Mouse (Mus musculus) adrenal gland, postnatal 14 days (tissue): ENCODE measurements around the gene Utp3. TPM values are rescaled to one million over a fixed set of nuclear protein-coding genes. Genes with fewer than 3 reads are reported as not detected.
"Not testable (repeated sequence)": the region's sequence is repeated elsewhere in the genome, so short reads cannot be mapped to it uniquely, and the experiment has no call there.

ENCODE experiments used
- DNase-seq: peaks from one replicate; pipeline ENCODE4 v3.0.0; 2021; ENCODE audit warnings: mixed read lengths
- long read RNA-seq, 2 experiments: library from polyadenylated mRNA; stranded (forward); transcript quantifications; one replicate each; pipeline ENCODE4 v2.0.0; 2021
- total RNA-seq: library from RNA; stranded (reverse); gene quantifications from 2 replicates; pipeline ENCODE4 v1.2.3, GENCODE M21; 2021

Gene Utp3
- 34.8 and 43.2 TPM in 2 replicates for total RNA-seq
- long read RNA-seq, experiment 1, transcript Utp3-201 (1 exons, 1,629 nt), result major isoform, 52 of 52 reads
- long read RNA-seq, experiment 1, partial matches to known transcripts, result 0 of 52 reads
- long read RNA-seq, experiment 1, other reads (novel, unspliced or antisense), result 0 of 52 reads
- long read RNA-seq, experiment 2, transcript Utp3-201 (1 exons, 1,629 nt), result major isoform, 27 of 27 reads
- long read RNA-seq, experiment 2, partial matches to known transcripts, result 0 of 27 reads
- long read RNA-seq, experiment 2, other reads (novel, unspliced or antisense), result 0 of 27 reads

DNA sequence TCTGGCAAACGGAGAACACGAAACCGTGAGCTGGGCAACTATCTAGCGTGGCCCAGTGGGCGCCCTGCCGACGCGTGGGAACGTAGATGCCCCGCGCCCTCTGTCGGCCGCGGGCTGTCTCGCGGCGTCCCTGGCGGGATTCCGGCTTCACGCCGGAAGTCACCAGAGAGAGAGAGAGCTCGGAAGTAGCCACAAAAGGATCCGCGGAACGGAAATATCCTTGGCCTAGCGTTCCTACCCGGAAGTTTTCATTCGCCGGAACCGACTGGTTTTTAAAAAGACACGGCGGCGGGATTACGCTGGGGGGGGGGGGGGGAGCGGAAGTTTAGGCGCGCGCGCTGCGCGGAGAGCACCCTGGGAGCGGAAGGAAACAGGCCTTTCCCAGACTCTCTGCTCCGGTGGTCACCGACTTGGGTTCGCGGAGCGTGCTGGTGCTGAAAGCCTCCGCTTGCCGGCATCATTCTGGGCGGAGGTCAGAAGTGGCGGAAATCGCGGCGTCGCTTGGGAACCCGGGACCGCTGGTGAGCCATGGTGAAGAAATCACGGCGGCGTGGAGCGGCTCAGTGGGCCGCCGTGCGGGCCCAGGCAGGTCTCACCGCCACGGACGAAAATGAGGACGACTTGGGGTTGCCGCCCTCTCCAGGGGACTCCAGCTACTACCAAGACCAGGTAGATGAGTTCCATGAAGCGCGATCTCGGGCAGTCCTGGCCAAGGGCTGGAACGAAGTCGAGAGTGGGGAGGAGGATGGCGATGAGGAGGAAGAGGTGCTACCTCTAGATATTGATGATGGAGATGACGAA, at the start of gene Utp3:
Gene Utp3, plus strand, starts transcription at position 377 of the 801 bp plus-strand sequence.
- DNase-seq, result peak; percentile 96

DNA sequence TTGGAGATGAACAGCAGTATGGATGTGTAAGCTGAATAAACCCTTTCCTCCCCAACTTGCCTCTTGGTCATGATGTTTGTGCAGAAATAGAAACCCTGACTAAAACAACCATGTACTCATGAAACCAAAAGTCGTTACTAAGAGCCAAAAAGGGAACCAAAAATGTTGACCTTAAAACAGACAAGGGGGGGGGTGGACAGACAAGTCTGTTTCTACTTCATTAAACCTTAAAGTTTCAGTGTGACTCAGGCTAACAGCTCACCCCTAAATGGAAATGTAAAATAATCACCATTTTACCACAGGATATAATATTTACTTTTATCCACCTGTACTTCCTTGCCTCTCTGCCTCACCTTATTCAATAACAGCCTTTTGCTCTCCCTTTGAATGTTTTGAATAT, 45.7 kb upstream of the Utp3 start:
- DNase-seq, result no peak

- no peak for DNase-seq
Observed at GRCm38 (mm10) chr5:88508990-88509389, 45.3 kb upstream of the Utp3 start.

GRCm38 (mm10) chr5:88519232-88519631, 35.0 kb upstream of the Utp3 start:
- DNase-seq, result peak; percentile 55

- DNase-seq, result no peak
Observed at GRCm38 (mm10) chr5:88527657-88528056, 26.6 kb upstream of the Utp3 start, which contains the start of gene Jchain. Jchain (minus strand) TSS chr5:88527891.

- no peak for DNase-seq
Observed at GRCm38 (mm10) chr5:88530908-88531307, 23.4 kb upstream of the Utp3 start.

- DNase-seq, result no peak
Observed at GRCm38 (mm10) chr5:88534697-88535096, 19.6 kb upstream of the Utp3 start.

DNA sequence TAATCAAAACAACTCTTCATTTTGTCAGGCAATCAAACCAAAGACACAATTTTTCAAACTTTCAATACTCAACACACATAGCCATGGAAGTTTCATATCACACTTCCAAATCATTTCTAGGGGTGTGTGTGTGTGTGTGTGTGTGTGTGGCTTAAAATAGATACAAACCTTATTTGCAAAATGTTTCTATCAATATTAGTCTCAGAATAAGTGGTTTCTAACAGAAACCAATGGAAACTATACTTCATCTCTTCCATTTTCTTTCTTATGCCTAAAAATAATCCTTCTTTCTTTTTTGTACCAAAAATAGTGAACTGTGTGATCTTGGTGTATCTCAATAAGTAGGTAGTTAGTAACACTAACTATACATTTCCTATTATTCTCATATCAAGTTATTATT, 13.4 kb upstream of the Utp3 start:
- DNase-seq, result no peak

- peak; percentile 68 for DNase-seq
Observed at GRCm38 (mm10) chr5:88542651-88543282, 11.5 kb upstream of the Utp3 start.

- not testable (repeated sequence) for DNase-seq
Observed at GRCm38 (mm10) chr5:88544411-88544810, 9.9 kb upstream of the Utp3 start.

- DNase-seq, result no peak
Observed at GRCm38 (mm10) chr5:88545536-88545935, 8.7 kb upstream of the Utp3 start.

DNA sequence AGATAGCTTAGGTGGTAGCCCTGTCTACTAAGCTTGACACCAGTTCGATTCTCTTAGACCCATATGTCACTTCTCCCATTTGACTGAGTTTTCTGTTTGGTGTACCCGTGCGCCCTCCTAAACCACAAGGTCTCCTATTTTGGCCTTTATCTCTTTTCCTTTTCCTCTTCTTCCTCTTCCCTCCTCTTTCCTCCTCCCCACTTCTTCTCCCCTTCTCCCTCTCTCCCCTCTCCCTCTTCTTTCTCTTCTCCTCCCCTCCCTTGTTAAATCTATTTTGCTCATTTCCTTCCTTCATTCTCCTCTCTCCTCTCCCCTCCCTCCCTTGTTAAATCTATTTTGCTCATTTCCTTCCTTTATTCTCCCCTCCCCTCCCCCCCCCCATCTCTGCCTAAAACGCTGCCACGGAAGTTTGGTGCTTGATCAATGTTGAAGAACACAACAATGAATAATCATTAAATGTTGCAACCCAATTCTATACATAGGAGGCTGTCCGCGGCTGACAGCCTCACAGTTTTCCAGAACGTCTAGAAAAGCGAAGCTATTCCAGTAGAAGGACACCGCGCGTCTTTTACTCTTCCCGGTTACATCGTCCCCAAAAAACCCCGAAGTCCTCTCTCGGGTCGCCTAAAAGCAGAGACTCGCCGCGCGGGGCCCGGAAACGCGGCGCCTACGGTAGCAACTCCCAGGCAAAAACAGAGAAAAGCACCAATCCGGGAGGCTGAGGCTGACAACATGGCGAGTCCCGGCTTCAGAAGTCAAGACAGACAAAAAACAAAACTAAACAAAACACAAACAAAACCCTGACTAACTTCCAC, 784 bp upstream of the Utp3 start:
- no peak for DNase-seq

DNA sequence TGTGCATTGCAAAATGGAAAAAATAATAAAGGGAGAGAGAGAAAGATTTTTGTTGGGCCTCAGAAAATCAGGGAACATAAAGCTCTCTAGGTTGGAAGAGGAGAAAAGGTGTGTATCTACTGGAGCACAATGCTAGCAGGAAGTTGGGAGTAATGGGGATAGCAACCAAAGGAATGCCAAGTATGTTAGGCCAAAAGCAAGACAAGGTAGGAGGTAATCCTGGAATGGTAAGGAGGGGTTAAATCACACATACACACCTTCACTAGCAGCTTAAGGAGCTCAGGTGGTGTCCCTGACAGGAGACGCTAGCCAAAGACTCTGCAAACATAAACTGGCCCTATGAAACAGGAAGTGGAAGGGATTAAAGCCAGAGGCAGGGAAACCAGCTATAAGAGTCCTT, 4.7 kb downstream of the Utp3 start:
- no peak for DNase-seq

DNA sequence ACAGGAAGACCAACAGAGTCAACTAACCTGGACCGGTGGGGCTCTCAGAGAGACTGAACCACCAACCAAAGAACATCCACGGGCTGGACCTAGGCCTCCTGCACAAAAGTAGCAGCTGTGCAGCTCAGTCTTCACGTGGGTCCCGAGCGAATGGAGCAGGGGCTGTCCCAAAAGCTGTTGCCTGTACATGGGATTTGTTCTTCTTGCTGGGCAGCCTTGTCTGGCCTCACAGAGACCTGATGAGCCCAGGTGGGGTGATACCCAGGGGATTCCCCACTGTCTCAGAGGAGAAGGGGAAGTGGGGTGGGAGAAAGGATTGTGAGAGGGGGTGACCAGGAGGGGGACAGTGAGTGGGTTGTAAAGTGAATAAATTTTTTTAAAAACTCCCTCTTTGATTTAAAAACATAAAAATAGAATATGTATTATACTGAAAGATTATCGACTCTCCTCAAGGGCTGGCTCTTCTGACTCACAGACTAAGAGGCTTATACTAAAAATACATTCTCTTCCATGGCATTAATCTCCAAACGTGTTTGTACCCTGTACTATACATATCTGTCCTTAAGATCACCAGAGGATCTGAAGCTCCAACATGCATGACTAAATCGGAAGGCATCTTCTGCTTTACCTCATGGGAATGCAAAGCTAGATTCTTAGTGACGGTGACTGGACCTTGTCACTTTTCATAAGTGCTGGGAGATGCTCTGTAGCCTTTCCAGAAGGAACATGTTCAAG, 7.0 kb downstream of the Utp3 start:
- no peak for DNase-seq

DNA sequence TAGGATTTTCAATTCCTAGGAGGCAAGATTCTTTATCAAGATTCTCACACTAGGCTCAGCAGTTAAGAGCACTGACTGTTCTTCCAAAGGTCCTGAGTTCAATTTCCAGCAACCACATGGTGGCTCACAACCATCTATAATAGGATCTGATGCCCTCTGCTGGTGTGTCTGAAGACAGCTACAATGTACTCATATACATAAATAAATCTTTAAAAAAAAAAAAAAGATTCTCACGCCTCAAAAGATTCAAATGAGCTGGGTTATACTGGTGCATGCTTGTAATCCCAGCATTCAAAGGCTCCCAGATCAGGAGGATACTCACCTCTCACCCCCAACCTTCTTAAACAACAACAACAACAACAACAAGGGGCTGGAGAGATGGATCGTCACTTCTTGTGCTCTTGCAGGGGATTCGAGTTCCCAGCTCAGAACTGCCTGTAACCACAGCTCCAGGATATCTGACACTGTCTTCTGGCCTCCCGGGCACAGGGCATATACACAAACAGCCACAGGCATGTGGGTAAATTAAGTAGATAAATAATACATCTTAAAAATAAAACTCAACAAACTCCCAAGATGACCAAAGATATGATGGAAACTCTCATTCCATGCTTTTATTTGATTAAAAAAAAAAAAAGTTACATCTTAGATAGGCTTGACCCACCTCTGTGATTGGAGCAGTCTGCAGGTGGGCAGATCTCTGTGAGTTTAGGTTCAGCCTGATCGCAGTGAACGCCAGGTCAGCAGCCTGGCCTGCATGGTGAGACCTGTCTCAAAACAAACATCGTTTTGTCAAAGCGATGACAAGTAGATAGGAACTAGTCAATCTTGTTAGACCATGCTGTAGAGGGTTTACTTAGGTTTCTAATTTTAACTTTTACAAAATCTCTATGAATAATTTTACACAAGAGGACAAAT, 8.9 kb downstream of the Utp3 start:
- no peak for DNase-seq

DNA sequence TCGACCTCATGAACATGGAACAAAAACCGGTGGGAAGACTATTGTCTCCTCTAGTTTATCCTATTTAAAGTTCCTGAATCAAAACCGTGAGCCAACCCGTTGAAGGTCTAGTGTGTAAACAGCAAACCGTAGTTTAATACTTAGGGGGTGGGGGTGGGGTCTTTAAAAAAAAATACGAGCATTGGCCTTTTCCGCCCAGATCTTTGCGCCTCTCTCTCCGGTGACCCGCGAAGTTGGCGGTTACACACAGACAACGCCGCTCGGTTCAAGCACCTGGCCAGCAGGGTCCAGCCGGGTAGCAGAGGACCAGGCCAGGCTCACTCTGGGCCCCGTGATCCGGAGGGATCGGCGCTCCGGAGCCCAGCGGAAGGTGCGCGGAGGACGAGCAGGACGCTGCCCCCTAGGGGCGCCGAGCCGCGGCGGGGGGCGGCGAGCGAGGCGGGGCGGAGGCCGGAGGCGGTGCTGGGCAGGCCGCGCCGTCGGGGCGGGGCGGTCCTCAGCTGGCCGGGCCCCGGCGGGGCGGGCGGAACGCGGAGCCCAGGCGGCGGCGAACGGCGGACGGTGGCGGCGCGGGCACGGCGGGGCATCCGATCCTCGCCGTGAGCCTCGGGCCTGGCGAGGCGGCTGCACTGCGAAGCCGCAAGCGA, 10.4 kb downstream of the Utp3 start, which contains the start of gene Rufy3:
Gene Rufy3, plus strand, starts transcription at position 540 of the 647 bp plus-strand sequence.
- peak; percentile 94 for DNase-seq

DNA sequence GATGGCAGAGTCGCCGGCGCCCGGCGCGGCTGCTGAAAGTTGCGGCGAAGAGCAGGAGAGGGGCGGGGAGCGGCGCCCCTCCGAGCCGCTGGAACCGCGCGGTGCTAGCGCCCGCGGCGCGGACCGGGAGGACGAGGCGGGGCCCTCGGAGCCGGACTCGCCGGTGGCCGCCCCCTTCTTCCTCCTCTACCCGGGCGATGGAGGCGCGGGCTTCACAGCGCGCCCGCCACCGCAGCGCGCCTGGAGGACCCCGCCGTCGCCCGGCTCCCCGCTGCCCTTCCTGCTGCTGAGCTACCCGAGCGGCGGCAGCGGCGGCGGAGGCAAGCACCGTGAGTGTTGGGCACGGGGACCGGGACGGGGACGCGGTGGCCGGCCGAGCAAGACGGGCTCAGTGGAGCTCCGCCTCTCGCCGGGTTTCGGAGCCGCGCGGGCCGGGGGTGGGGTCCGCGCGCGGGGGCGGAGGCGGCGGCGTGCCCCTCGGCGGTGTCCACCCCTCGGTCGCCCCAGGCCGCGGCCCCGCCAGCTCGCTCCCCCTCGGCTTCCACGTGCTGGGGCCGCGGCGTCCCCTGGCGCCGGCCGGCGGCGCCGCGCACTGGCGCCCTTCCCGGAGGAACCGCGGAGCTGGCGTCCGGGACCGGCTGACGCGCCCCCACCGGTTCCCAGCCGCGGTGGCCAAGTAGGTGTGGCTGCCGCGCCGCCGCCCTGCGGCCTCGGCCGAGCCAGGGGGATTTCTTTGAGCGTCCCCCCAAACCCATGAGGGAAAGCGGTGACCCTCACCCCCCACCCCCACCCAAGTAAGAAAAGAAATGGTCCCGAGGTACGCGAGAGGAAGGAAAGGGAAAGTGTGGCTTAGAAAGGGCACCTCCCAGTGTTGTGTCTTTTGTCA, 11.1 kb downstream of the Utp3 start:
- peak; percentile 86 for DNase-seq

- no peak for DNase-seq
Observed at GRCm38 (mm10) chr5:88566034-88566841, 12.0 kb downstream of the Utp3 start.
